Mouse (Mus musculus): ENCODE measurements at regions not wholly inside any gene's neighbourhood (a gene's known extent, or its start where the extent isn't known, plus 50 kb on each side); places are given as distances from the start of the nearest gene placed in this dataset.

- ATAC-seq (ENCODE audit: insufficient number of reproducible peaks, low FRiP score, low TSS enrichment, low read depth) = no peak
- H3K4me1 ChIP-seq = peaks cover 3% of the 10 kb centered on the region; the same call in 1 of the 2 replicates
- no peak overlapping the region for H3K27ac ChIP-seq (replicated peaks)
- 26% methylated on average over 8 of the region's 8 CpGs for WGBS
- no peaks in the 10 kb centered on the region for H3K9me3 ChIP-seq (replicated peaks)
- H3K27me3 ChIP-seq = peaks cover 1% of the 10 kb centered on the region; the same call in 1 of the 2 replicates
- H3K4me3 ChIP-seq (replicated peaks) = no peak overlapping the region
- no peaks in the 10 kb centered on the region for H3K36me3 ChIP-seq
- H3K9ac ChIP-seq = no peak overlapping the region
- no peak overlapping the region for H3K4me2 ChIP-seq (replicated peaks)
Observed at GRCm38 (mm10) chr3:52836780-52837179, 180.3 kb downstream of the Cog6 start.

- Histone ChIP-seq H3K36me3 (no peaks in the 10 kb centered on the region), H3K9me3 (replicated peaks) (no peaks in the 10 kb centered on the region), H3K4me1 (no peaks in the 10 kb centered on the region), H3K4me3 (replicated peaks) (no peak overlapping the region), H3K4me2 (replicated peaks) (no peak overlapping the region), H3K27me3 (no peaks in the 10 kb centered on the region), H3K9ac (no peak overlapping the region), H3K27ac (replicated peaks) (no peak overlapping the region)
- no peak for ATAC-seq (ENCODE audit: insufficient number of reproducible peaks, low FRiP score, low TSS enrichment, low read depth)
- WGBS = 76% methylated on average over 5 of the region's 5 CpGs
Observed at GRCm38 (mm10) chr3:52832421-52832820, 184.6 kb downstream of the Cog6 start.

DNA sequence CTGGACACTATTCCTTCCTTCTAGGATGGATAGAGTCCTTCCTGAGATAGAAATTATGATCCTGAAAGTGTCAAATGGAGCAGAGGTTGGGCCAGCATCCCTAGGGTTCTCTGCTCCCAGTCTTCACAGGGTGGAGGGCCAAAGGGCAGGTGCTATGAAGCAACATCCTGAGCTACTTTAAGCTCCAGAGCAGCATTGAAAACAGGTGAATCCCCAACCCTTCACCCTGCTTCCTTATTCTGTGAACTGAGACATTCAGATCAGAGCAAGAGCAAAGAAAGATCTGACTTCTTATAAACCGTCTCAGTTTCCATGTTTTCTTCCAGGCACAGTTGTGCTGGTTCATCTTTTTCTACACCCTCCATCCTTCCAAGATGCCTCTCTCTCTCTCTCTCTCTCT, 185.1 kb downstream of the Cog6 start:
- H3K9me3 ChIP-seq (replicated peaks) = no peaks in the 10 kb centered on the region
- no peaks in the 10 kb centered on the region for H3K36me3 ChIP-seq
- no peaks in the 10 kb centered on the region for H3K27me3 ChIP-seq
- H3K9ac ChIP-seq = no peak overlapping the region
- no peak overlapping the region for H3K4me3 ChIP-seq (replicated peaks)
- no peaks in the 10 kb centered on the region for H3K4me1 ChIP-seq
- no peak for ATAC-seq (ENCODE audit: insufficient number of reproducible peaks, low FRiP score, low TSS enrichment, low read depth)
- H3K4me2 ChIP-seq (replicated peaks) = no peak overlapping the region
- no peak overlapping the region for H3K27ac ChIP-seq (replicated peaks)
- WGBS = 82% methylated on average over 1 of the region's 1 CpGs

DNA sequence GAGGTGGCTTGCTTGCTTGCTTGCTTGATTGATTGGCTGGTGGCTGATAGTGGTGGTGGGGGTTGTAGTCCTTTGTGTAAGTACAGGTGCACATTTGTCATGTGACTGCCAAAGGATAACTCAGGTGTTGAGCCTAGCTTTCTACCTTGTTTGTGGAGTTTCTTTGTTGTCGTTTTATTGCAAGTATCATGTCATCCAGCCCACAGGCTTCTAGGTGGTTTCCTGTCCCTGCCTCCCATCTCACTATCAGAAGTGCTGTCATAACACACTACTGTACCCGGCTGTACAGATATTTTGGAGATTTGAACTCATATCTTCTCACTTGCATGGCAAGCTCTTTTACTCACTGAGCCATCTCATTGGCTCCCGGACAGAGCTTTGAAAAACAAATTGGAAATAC, 186.9 kb downstream of the Cog6 start:
- H3K4me3 ChIP-seq (replicated peaks) = no peak overlapping the region
- H3K9me3 ChIP-seq (replicated peaks) = no peaks in the 10 kb centered on the region
- no peaks in the 10 kb centered on the region for H3K36me3 ChIP-seq
- H3K4me2 ChIP-seq (replicated peaks) = no peak overlapping the region
- no peak overlapping the region for H3K9ac ChIP-seq
- no peaks in the 10 kb centered on the region for H3K4me1 ChIP-seq
- 93% methylated on average over 3 of the region's 3 CpGs for WGBS
- H3K27ac ChIP-seq (replicated peaks) = no peak overlapping the region
- H3K27me3 ChIP-seq = no peaks in the 10 kb centered on the region
- no peak for ATAC-seq (ENCODE audit: insufficient number of reproducible peaks, low FRiP score, low TSS enrichment, low read depth)

DNA sequence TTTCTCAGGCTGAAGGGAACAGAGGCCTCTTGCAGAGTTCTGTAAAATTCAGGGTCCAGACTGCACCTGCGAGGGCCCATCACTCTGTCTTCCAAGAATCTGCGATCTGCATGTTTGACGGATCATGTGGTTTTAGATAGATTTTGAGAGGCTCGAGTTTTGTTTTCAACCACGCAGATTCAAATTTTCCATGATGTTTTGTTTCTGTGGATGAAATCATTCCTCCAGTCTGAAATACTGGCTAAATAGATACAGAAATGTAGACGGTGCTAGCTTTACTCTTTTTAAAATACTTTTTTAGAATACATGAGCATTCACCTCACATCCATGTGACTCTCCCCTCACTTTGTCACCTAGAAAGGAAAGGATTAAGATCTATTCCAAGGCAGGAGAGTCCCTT, 188.0 kb downstream of the Cog6 start:
- Histone ChIP-seq H3K9ac (no peak overlapping the region), H3K27me3 (no peaks in the 10 kb centered on the region), H3K4me1 (no peaks in the 10 kb centered on the region), H3K36me3 (no peaks in the 10 kb centered on the region), H3K4me3 (replicated peaks) (no peak overlapping the region), H3K27ac (replicated peaks) (no peak overlapping the region), H3K4me2 (replicated peaks) (no peak overlapping the region), H3K9me3 (replicated peaks) (no peaks in the 10 kb centered on the region)
- ATAC-seq (ENCODE audit: insufficient number of reproducible peaks, low FRiP score, low TSS enrichment, low read depth) = no peak
- 78% methylated on average over 6 of the region's 6 CpGs for WGBS

GRCm38 (mm10) chr3:52828473-52828872, 188.6 kb downstream of the Cog6 start:
- Histone ChIP-seq H3K4me3 (replicated peaks) (no peak overlapping the region), H3K9ac (no peak overlapping the region), H3K4me1 (no peaks in the 10 kb centered on the region), H3K36me3 (no peaks in the 10 kb centered on the region), H3K4me2 (replicated peaks) (no peak overlapping the region), H3K27ac (replicated peaks) (no peak overlapping the region), H3K27me3 (no peaks in the 10 kb centered on the region), H3K9me3 (replicated peaks) (no peaks in the 10 kb centered on the region)
- no peak for ATAC-seq (ENCODE audit: insufficient number of reproducible peaks, low FRiP score, low TSS enrichment, low read depth)
- WGBS = 42% methylated on average over 4 of the region's 4 CpGs

DNA sequence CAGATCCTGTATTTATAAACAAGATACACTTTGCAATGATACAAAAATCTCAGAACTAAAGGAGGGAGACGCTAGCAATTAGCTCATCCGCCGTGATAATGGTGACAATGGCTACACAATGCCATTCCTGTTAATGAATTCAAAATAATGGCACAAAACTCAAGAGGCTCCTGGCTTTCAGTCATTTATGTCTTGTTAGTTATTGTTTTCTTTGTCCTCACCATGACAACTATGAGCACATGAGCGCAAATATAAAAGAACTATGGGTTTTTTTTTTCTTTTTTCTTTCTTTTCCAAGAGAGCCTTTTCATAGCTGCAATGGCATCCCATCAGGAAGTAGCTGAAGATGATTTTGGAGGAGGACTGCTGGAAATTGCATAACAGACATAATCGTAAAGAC, 194.2 kb downstream of the Cog6 start:
- no peaks in the 10 kb centered on the region; the same call in 1 of the 2 replicates for H3K27me3 ChIP-seq
- H3K9ac ChIP-seq = no peak overlapping the region
- WGBS = 83% methylated on average over 5 of the region's 5 CpGs
- H3K27ac ChIP-seq (replicated peaks) = no peak overlapping the region
- no peak overlapping the region for H3K4me2 ChIP-seq (replicated peaks)
- H3K36me3 ChIP-seq = no peaks in the 10 kb centered on the region
- no peak overlapping the region for H3K4me3 ChIP-seq (replicated peaks)
- ATAC-seq (ENCODE audit: insufficient number of reproducible peaks, low FRiP score, low TSS enrichment, low read depth) = no peak
- no peaks in the 10 kb centered on the region for H3K4me1 ChIP-seq
- H3K9me3 ChIP-seq (replicated peaks) = no peaks in the 10 kb centered on the region

DNA sequence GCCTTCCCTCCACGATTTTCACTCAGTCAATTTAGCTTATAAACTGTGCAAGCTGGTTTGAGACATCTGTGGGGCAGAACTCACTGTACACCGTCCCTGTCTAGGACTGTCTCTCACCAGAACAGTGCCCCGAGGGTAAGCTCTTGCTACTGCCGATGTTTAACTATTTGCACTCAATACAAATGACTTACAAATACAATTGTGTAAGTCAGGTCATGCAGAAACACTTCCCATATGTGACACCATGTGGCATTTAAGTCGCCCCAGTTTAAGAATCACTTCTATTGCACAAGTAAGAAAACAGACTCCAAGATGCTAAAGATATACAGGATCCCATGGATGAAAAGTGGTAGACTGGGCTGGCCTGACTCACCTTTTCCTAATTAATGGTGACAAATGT, 195.6 kb downstream of the Cog6 start:
- ATAC-seq (ENCODE audit: insufficient number of reproducible peaks, low FRiP score, low TSS enrichment, low read depth) = no peak
- no peaks in the 10 kb centered on the region for H3K9me3 ChIP-seq (replicated peaks)
- WGBS = 9% methylated on average over 5 of the region's 5 CpGs

DNA sequence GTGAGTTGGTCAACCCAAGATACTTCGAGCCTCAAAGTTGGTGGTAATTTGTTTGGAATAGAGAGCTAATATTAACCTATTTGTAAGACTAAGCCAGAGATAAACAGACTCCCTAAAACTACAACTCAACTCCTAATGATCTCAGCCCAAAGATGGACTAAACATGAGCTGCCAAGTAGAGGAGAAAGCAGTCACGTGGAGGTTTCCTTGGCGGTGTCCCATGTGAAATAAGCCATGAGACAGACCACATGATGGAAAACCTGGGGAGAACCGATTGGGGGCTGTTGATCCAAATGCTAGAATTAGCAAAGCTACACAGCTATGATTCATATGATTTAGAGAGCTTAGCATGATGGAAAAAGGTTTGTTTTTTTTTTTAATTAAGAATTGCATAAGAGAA, 198.6 kb downstream of the Cog6 start:
- no peaks in the 10 kb centered on the region for H3K9me3 ChIP-seq (replicated peaks)
- H3K27me3 ChIP-seq = no peaks in the 10 kb centered on the region; the same call in 1 of the 2 replicates
- no peak for ATAC-seq (ENCODE audit: insufficient number of reproducible peaks, low FRiP score, low TSS enrichment, low read depth)
- H3K36me3 ChIP-seq = no peaks in the 10 kb centered on the region
- H3K9ac ChIP-seq = no peak overlapping the region
- WGBS = 81% methylated on average over 4 of the region's 4 CpGs
- no peaks in the 10 kb centered on the region for H3K4me1 ChIP-seq
- H3K27ac ChIP-seq (replicated peaks) = no peak overlapping the region
- no peak overlapping the region for H3K4me3 ChIP-seq (replicated peaks)
- H3K4me2 ChIP-seq (replicated peaks) = no peak overlapping the region

More for the DNA sequence above, 195.6 kb downstream of the Cog6 start:
- Histone ChIP-seq H3K27ac (replicated peaks) (no peak overlapping the region), H3K9ac (no peak overlapping the region), H3K4me3 (replicated peaks) (no peak overlapping the region), H3K4me1 (no peaks in the 10 kb centered on the region), H3K4me2 (replicated peaks) (no peak overlapping the region), H3K36me3 (no peaks in the 10 kb centered on the region), H3K27me3 (no peaks in the 10 kb centered on the region; the same call in 1 of the 2 replicates)

DNA sequence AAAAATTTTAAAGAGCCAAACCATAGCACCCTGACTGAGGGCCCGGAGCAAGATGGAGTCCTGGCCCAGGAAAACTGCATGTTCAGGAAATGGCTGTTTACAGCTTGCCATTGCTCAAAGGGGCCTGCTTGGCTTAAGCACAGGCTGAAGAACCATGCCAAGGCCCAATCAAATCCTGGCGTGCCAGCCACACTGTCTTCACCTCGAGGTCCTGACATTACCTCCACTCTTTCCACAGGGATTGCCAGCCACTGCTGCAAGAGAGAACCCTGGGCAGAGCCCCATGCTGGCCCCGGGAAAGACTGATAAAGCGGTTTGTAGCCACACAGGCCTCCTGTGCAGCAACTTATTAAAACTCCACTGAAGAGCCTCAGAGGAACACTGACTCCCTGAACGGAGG, 199.6 kb downstream of the Cog6 start:
- Histone ChIP-seq H3K27ac (replicated peaks) (no peak overlapping the region), H3K27me3 (no peaks in the 10 kb centered on the region), H3K4me1 (no peaks in the 10 kb centered on the region), H3K9me3 (replicated peaks) (no peaks in the 10 kb centered on the region), H3K9ac (no peak overlapping the region), H3K36me3 (no peaks in the 10 kb centered on the region), H3K4me3 (replicated peaks) (no peak overlapping the region), H3K4me2 (replicated peaks) (no peak overlapping the region)
- no peak for ATAC-seq (ENCODE audit: insufficient number of reproducible peaks, low FRiP score, low TSS enrichment, low read depth)
- WGBS = 77% methylated on average over 6 of the region's 6 CpGs

- Histone ChIP-seq H3K9ac (no peak overlapping the region), H3K4me2 (replicated peaks) (no peak overlapping the region), H3K27me3 (no peaks in the 10 kb centered on the region), H3K4me3 (replicated peaks) (no peak overlapping the region), H3K36me3 (no peaks in the 10 kb centered on the region), H3K27ac (replicated peaks) (no peak overlapping the region), H3K4me1 (no peaks in the 10 kb centered on the region), H3K9me3 (replicated peaks) (no peaks in the 10 kb centered on the region)
- WGBS = 63% methylated on average over 7 of the region's 7 CpGs
- no peak for ATAC-seq (ENCODE audit: insufficient number of reproducible peaks, low FRiP score, low TSS enrichment, low read depth)
Observed at GRCm38 (mm10) chr3:52815497-52815896, 201.5 kb downstream of the Cog6 start.

- Histone ChIP-seq H3K27me3 (no peaks in the 10 kb centered on the region), H3K4me3 (replicated peaks) (no peak overlapping the region), H3K9me3 (replicated peaks) (no peaks in the 10 kb centered on the region), H3K4me1 (no peaks in the 10 kb centered on the region), H3K27ac (replicated peaks) (no peak overlapping the region), H3K36me3 (no peaks in the 10 kb centered on the region), H3K9ac (no peak overlapping the region), H3K4me2 (replicated peaks) (no peak overlapping the region)
- ATAC-seq (ENCODE audit: insufficient number of reproducible peaks, low FRiP score, low TSS enrichment, low read depth) = no peak
- 59% methylated on average over 5 of the region's 5 CpGs for WGBS
Observed at GRCm38 (mm10) chr3:52802324-52802723, 214.7 kb downstream of the Cog6 start.

All from embryonic facial prominence, embryonic 15.5 days (tissue).